Mouse (Mus musculus) adrenal gland, postnatal 36 days (tissue): ENCODE measurements around the gene Plgrkt. TPM values are rescaled to one million over a fixed set of nuclear protein-coding genes. Genes with fewer than 3 reads are reported as not detected.
"Not testable (repeated sequence)": the region's sequence is repeated elsewhere in the genome, so short reads cannot be mapped to it uniquely, and the experiment has no call there.

ENCODE experiments used
- DNase-seq, 2 experiments: peaks; one replicate each; pipeline ENCODE4 v3.0.0; 2021; ENCODE audit warnings: mixed read lengths in 1 of 2
- long read RNA-seq, 2 experiments: library from polyadenylated mRNA; stranded (forward); transcript quantifications; one replicate each; pipeline ENCODE4 v2.0.0; 2021; ENCODE audit warnings: borderline sequencing depth in 2 of 2
- total RNA-seq, 2 experiments: library from RNA; stranded (reverse); gene quantifications; 2 replicates each; pipeline ENCODE4 v1.2.3; 2021

The Plgrkt gene
- total RNA-seq: 10 to 100 TPM; 42.5 to 55.5 TPM
- long read RNA-seq, experiment 1, transcript Plgrkt-208 (6 exons, 1,020 nt): major isoform, 12 of 24 reads
- long read RNA-seq, experiment 1, partial matches to known transcripts: 3 of 24 reads
- long read RNA-seq, experiment 1, other reads (novel, unspliced or antisense): 8 of 24 reads
- long read RNA-seq, experiment 2, transcript Plgrkt-208 (6 exons, 1,020 nt): major isoform, 8 of 8 reads
- long read RNA-seq, experiment 2, partial matches to known transcripts: 0 of 8 reads
- long read RNA-seq, experiment 2, other reads (novel, unspliced or antisense): 0 of 8 reads

DNA sequence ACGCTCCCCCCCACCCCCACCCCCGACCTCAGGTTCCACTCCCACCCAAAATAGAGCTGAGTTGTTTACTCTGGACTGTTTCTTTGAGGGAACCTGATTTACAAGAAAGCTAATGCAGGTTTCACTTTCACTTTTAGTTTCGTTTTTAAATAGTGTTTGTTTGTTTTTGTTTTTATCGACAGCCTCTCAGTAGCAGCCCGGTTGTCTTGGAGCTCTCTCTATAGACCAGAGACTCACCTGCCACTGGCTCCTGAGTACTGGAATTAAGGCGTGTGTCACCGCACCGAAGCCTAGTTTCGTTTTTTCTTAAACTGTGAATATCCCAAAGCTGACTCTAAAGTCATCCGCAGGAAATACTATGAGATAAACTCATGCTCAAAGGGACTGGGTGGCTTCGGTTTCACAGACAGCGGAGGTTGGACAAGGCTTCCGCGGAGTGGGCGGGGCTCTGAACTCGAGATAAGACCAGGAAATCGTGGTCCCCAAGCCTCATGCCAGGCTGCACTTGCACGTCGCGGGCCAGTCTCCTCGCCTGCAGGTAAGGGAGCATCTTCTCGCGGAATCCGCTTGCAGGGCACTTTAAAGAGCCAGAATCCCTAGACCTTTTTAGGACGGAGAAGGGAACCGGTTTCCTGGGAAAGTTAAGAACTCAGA, at the start of gene Plgrkt, which contains the start of gene Cd274:
Gene Plgrkt (minus strand): TSS at position 422 of the 654 bp plus-strand sequence.
Gene Cd274 (plus strand): TSS at position 487 of the 654 bp plus-strand sequence.
- peak; percentile 91 to 93 for DNase-seq

DNA sequence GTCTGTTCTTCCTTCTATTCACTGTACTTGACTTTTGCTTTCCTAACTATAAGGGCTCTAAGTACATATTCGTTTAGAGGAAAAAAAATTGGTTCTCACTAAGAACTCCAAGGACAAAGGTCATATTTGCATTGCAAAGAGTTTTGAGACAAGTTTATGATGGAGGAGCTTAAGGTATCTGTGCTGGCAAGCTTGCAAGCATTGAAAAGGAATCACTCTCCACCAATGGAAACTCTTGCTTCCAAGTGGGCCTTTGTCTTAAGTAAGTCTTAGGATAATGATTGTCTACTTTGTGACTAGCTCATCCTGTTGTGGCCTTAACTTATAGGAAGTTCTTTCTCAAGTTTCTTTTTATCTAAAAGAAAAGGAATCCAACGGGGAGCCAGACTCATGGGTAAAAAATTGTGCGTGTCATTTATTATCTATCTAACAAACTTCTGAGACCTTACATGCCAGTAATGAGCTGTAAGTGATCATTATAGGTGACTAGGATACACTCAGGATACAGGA, 49.3 kb upstream of the Plgrkt start:
- no peak for DNase-seq

DNA sequence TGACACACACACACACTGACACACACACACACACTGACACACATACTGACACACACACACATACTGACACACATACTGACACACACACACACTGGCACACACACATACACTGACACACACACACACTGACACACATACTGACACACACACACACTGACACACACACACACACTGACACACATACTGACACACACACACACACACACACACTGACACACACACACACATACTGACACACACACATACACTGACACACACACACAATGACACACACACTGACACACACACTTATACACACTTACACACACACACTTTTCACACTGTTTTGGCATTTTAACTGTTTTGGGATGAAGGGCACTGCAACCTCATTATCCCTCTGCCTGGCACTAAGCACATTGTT, 47.7 kb upstream of the Plgrkt start:
- DNase-seq: not testable (repeated sequence)

DNA sequence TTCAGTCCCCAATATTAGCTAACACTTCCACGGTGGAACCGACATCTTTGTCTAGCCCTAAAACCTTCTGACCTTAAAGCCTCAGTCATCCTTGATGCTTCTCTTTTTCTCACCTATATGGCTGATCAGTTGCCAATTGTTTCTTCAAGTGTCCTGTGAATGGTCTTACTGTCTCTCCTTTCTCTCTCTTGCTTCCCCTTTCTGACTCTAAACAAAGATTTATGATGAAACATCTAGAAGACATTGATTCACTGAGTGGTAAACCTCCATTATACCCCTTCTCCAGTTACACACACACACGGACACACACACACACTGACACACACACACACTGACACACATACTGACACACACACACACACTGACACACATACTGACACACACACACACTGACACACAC, 47.3 kb upstream of the Plgrkt start:
- DNase-seq: no peak

DNA sequence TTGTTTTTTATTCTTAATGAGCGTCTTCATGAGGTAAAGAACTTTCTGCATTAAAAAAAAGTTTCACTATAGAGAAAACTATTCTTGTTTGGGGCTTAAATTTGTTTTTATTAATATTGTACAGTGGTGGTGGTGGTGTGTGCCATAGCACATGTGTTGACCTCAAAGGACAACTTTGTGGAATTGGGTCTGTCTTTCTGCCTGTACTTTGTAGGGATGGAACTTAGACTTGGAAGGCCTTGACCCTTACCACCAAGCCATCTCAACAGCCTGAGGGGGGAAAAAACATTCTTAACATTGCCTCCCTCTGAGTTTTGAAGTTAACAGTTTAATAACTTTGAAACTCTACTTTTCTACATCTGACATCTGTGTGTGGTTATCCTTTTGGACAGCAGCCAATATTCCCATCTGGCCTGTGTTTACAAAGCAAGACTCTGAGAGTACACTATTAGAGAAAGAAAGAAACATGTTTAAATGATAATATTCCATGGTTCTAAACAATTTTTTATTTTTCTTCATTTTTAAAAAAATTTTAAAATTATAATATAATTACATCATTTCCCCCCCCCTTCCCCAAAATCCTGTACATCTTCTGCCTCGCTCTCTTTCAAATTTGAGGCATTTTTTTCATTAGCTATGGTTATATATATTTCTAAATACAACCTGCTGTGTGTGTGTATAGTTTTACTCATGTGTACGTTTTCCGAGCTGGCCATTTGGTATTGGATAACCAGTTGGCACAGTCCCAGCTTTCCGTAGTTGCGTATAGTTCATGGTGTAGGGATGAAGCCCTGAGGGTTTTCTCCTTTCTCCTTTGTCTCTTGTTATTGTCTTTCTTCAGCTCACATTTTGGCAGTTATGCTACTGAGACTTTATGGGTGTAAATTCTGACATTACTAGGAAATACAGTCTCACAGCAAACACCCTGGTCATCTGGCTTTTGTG, 45.6 kb upstream of the Plgrkt start:
- DNase-seq: no peak

DNA sequence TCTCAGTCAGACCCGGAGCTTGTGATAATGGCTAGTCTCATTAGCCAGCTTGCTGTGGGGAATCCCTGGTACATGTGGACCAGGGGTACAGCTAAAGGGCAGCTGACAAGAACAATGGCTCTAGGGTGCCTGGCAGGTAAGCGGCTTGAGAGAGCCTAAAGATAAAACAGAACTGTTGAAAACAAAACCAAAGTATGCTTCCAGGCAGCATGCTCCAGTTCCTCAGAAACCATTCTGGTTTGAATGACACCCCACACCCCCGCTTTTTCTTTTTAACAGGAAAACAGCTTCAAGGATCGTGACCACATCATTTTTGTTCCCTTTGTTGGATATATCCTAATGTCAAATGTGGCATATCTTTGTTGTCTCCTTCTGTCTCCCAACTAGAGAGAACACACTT, 43.4 kb upstream of the Plgrkt start, which contains the start of gene Pdcd1lg2:
Gene Pdcd1lg2 (plus strand): TSS at position 301 of the 400 bp plus-strand sequence.
- DNase-seq: no peak

DNA sequence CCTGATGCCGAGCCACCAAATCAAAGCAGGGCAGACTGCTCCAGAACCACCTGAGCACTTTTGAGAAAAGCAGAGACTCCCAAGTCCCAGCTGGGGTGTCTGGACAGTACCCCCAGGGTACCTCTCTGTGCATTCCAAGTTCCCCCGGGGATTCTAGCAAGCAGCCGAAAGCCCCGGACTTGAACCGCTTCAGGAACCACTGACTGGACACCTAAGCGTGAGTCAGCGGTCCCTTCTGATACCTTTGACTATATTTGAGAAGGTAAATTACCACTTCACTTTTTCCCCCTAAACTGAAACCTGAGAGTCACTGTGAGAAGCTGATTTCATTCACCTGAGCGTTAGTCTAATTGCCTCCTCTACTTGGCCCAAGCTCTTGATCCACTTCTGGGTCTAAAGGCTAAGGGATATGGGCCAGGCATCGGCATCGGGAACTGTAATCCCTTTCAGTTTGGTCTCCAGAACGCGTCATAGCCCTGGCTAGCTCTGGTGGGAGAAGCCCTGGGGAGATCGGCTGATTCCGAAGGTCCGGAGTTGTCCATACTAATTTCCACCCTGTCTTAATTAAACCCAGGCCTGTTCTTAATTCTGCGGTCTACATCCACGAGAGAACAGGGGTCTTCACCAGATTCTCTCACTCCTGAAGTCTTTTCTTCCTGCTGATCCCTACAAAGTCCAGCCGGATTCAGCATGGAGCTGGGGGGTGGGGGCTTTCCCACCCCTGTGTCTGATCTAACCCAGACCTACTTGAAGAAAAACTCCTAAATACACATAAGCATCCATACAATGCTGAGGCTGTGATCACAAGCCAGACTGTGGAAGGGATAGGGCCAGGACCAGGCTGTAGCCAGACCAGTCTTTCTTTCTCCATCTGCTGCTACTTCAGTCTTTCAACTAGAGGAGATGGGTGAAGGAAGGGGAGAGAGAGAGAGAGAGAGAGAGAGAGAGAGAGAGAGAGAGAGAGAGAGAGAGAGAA, 39.1 kb upstream of the Plgrkt start:
- DNase-seq: no peak

DNA sequence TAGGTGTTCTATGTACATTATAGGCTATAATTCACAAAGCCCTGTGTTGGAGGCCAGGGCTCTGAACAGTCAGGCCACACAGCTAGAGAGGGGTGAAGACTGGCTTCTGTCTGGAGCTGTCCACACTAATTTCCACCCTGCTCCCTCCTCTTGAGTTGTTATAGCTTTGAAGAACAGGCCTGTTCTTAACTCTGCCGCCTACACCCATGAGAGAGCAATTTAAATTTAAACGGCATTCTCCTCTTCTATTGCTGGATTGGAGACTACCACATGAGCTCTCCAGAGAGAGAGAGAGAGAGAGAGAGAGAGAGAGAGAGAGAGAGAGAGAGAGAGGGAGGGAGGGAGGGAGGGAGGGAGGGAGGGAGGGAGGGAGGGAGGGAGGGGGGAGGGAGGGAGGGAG, 38.2 kb upstream of the Plgrkt start:
- no peak for DNase-seq

DNA sequence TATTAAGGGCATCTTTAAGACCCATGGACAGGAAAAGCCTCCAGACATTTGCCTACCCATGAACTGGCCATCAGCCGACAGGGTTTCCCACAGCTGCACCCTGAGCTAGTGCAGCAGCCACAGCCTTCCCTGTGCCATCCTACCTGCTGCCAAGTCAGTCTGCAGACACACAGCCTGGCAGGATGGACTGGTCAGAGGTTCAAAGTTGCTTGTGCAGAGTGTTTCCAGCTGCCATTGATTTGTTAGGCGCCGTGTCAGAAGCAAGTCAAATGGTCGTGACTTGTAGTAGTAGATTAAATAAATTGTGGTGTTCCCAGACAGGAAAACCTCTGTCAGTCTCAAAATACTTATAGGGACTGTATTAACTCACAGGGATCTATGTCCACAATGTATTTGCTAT, 36.1 kb upstream of the Plgrkt start:
- DNase-seq: no peak

DNA sequence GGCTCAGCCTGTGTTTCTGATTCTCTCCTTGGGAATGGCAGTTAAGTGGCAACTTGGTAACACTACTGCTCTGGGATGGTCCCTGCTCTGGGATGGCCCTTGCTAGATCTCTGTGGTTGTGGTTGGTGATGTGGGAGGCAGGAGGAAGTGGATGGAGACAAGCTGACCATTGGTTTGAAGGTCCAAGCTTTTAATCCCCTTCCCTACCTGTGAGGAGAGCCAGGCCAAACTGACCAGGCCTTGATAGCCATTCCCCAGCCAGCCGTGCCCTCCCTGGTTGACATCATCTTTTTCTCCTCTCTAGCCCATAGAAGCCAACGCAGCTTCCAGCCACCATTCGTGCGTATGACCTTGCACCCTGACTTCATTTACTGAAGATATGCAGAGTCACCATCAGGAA, 35.4 kb upstream of the Plgrkt start:
- no peak for DNase-seq

DNA sequence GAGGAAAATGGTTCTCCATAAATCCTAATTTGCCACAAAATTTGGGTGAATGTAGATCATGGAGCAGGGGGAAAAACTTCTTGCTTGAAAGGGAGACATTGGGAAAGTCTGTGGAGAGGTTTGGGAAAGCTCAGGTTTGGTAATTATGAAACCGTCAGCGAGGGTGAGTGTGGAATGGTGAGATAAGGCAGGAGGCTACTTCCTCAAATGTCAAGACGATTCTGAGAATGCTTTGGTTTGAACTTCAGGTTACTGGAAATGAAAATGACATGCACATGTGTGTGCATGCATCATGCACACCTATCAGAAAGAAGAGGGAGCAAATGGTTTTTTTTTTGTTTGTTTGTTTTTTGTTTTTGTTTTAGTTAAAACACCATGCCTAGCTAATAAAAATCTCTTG, 33.3 kb upstream of the Plgrkt start:
- DNase-seq: no peak

DNA sequence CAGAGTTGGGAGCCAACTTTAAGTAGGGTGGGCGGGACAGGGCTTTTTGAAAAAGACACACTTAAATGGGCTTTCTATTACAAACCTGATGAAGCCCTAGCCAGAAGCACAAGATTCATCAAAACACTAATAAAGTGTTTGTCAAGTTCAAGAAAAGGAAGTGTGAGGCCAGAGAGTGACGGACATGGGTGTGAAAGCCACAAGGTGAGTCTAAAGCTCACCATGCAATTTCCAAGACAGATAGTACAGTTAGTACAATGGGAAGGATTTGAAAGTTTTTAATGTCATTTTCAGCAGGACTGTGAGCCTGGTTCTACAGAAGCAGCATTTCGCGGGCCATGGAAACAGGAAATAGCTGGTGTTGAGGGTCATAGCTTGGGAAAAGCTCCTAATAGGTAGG, 32.6 kb upstream of the Plgrkt start:
- no peak for DNase-seq

DNA sequence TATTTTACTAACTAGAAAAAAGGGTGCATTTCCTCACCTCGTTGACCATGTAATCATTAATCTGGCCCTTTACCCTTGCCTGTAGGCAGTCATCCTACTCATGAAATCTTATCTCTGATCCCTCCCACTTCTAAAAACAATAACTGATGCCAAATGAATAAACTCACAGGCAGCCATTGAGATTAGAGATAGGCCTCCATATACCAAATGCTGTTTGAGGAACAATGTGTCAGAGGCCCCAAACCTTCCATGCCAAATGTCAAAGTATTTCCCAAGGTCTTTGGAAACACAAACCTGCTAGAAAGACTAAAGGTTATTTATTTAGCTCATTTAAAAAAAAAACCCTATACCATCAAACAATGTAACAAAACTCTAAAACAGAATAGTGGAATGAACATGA, 29.2 kb upstream of the Plgrkt start:
- no peak for DNase-seq

DNA sequence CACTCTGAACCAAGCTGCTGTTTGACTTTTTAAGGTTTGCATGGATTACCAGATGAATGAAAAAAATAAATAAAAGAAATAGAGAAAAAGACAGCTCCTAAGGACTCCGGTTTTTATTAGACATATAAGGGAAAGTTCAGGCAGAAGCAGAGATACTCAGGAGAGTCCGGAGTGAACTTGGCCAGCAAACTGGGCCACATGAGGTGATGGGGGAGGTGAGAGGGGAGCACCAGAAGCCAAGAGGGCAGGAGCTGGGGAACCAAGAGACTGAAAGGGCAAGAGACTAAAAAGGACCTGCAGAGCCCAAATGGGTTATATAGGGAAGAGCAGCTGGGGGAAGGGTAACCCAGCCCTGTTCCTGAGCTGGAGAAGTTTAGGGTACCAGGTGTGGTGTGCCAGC, 27.5 kb upstream of the Plgrkt start:
- DNase-seq: peak in 1 of 2 experiments; percentile 22

DNA sequence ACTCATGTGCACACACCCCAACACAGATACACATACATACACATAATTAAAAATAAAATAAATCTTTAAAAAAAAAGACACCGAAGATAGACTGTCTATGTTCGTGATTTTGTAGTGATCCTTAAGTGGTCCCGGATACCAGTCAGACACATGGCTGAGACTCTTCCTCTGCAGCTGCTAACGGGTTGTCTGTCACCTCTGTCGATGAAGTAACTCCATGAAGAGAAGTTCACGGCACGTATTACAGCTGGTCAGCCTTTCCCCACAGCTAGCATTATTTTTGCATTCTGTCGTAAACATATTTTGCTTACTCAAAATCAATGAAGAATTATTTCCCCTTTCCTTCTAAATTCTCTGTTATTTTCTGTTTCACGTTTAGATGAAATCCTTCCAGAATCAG, 26.1 kb upstream of the Plgrkt start:
- DNase-seq: no peak

DNA sequence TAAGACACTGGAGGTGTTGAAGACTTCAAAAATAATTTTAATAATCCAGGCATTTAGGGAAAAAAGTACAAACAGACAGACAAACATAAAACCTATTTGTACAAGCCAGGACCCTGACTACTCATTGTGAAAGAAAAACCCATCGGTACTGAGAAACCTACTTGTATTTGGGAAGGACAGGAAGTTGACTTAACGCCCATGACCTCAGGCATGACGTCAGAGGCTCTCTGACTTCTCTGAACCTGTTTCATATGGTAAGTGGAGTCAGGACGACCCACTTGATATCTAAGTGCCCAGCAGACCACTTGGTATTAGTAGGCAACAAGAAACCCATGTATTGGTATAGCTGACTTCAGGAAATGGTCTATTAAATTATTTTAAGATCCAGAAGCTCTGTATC, 24.1 kb upstream of the Plgrkt start:
- no peak for DNase-seq

DNA sequence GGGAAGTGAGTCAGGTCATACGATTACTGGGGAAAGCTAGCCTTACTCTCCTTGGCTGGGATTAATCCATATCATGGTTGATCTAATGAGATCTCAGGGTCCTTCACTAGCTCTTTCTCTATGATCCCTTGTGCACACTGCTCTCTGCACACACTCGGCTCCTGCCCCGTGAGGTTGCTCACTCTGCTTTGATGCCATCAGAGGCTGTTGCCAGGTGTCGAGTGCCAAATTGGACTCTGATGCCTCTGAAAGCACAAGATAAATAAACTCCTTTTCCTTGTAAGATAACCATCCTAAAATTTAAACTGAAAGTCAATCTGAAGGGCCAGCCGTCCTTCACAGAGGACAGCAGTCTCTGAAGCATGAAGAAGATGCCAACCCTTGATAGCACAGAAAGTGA, 23.3 kb upstream of the Plgrkt start:
- DNase-seq: peak in 1 of 2 experiments; percentile 21

DNA sequence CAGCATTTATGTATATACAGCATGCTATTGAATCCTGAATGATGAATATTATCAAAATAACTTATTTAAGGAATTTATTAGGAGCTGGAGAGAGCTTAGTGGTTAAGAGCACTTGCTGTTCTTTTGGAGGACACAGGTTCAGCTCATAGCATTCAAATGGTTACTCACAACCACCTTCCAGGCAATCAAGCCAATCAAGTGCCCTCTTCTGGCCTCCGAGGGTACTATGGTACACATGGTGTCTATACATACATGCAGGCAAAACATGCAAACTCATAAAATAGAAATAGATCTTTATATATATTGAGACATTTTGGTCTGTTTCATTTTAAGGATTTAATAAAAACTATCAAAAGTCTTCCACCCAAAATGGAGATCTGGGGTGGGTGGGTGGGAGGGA, 21.6 kb upstream of the Plgrkt start:
- no peak for DNase-seq

DNA sequence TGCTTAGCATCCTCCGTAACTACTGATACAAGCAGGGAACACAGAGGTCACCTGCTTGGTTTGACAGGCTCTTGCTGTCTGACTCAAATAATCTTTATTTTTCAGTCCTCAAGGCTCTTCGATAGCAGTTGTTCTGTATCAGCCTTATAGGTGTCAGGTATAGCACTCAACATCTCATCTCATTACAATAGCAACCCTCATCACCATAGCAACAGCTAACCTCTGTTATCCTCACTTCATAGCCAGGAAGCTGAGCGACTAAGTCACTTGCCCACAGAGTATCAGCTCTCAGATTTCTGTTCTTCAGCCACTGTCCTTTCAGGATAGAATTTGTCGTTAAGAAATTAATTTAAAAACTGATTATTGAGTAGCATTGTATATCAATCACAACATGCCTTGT, 18.6 kb upstream of the Plgrkt start:
- DNase-seq: no peak

DNA sequence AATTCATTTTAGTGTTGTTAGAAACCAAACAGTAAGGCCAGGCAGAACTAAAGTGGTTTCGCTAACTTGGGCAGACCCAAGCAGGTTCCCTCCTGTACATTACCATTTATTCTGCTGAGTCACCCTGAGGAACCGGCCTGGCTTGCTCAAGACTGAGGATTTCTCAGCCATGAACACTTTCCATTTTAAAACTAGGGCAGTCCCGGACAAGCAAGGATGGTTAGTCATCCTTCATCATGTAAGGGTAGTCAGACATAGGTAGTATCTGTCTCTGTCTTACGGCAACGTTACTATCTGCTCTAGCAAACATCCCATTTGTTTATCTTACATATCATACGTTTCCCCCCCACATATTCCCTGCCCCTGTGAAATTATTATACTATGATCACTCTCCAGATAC, 17.8 kb upstream of the Plgrkt start:
- DNase-seq: no peak

DNA sequence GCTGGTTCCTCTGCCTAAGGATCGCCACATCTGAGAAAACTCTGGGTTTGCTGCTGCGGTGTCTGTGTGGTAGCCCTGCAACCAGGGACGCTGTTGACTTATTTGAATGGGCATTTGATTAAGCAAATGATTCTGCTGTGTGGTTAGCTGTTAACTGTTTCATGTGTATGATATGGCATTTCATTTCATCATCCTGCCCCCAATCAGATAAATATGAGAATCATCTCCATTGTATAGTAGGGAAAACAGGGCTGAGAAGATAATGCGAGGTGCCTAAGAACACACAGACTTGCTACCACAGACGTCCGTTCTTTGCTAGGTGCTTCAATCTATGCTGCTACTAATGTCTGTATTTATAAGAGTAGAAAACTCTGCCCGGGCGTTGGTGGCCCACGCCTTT, 17.2 kb upstream of the Plgrkt start:
- DNase-seq: no peak
